Mouse (Mus musculus) intestine, postnatal 0 days (tissue): ENCODE results near the gene Cct4. TPM values are rescaled to one million over a fixed set of nuclear protein-coding genes. Genes with fewer than 3 reads are reported as not detected.

Experiments used
- ATAC-seq: fragments of 200-750 bp; cut with Nextera tagmentation; 2 replicates; pipeline ENCODE4 v1.8.0; 2017; ENCODE audit warnings: mild to moderate bottlenecking, moderate TSS enrichment, moderate library complexity
- H3K27ac ChIP-seq: fragments of 300-500 bp; sonication (generic); 2 replicates; pipeline ENCODE4 v1.5.1; 2014; ENCODE audit warnings: mild to moderate bottlenecking, low read depth, low read length, moderate library complexity
- H3K27me3 ChIP-seq: fragments of 300-500 bp; sonication (generic); replicated peaks from 2 replicates; pipeline ENCODE4 v1.6.1; 2014; ENCODE audit warnings: low read length, mixed read lengths; ENCODE audit not compliant: control insufficient read depth, insufficient read depth
- H3K36me3 ChIP-seq: fragments of 300-500 bp; sonication (generic); 2 replicates; pipeline ENCODE4 v1.6.1; 2014; ENCODE audit warnings: mild to moderate bottlenecking, moderate library complexity; ENCODE audit not compliant: control insufficient read depth, insufficient read depth
- H3K4me1 ChIP-seq: fragments of 300-500 bp; sonication (generic); replicated peaks from 2 replicates; pipeline ENCODE4 v1.6.1; 2014; ENCODE audit warnings: antibody characterized with exemption, low read length, mixed read lengths; ENCODE audit not compliant: control insufficient read depth, insufficient read depth
- H3K4me2 ChIP-seq: fragments of 300-500 bp; sonication (generic); replicated peaks from 2 replicates; pipeline ENCODE4 v1.6.1; 2014; ENCODE audit warnings: low read depth, mild to moderate bottlenecking, moderate library complexity
- H3K4me3 ChIP-seq: fragments of 300-500 bp; sonication (generic); 2 replicates; pipeline ENCODE4 v1.5.1; 2014; ENCODE audit warnings: low read depth, low read length
- H3K9ac ChIP-seq: fragments of 300-500 bp; sonication (generic); 2 replicates; pipeline ENCODE4 v1.6.1; 2014; ENCODE audit warnings: mild to moderate bottlenecking, low read depth, low read length
- H3K9me3 ChIP-seq: fragments of 300-500 bp; sonication (generic); 2 replicates; pipeline ENCODE4 v1.6.1; 2016; ENCODE audit warnings: mixed run types; ENCODE audit not compliant: control insufficient read depth
- CTCF ChIP-seq: sonication (generic); IDR thresholded peaks from 2 replicates; pipeline ENCODE4 v1.5.1; 2016; ENCODE audit warnings: low read depth, mild to moderate bottlenecking, control low read depth, antibody characterized with exemption, moderate library complexity
- WGBS: fragments of 180-500 bp; shearing (Covaris S2); extraction: QIAGEN DNeasy Blood & Tissue Kit; methylation state at CpG from one replicate; pipeline ENCODE4 v1.1.7; 2014; 5-methylcytosine and 5-hydroxymethylcytosine counted together
- polyA plus RNA-seq: library from polyadenylated mRNA; unstranded; fragments of >200 nt; fragmentation: Nextera tagmentation; extraction: Ambion mirVana; gene quantifications from 2 replicates; pipeline ENCODE4 v1.2.1, GENCODE M21; 2015

Cct4 gene
- polyA plus RNA-seq, 1 experiment from 2014 or later: 101 TPM

DNA sequence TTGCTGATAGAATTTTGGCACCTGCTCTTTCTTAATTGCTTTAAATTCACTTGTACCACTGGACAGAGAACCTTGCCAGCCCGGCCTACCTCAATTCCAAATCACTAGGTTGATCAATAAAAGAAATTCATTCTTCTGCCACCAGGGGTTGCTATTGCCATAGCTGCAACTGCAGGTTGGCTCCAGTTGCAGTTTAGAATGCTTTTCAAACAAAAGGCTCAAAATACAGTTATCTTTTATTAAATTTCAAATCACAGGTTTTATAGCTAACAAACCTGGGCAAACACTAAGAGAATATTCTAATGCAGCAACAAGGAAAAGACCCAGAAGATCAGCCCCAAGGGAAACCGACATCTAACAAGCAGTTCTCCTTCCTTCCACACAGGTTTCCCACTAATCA lies 3.0 kb upstream of the Cct4 start:
- no peak for ATAC-seq
- no peaks in the 10 kb centered on the region for H3K9me3 ChIP-seq
- H3K27ac ChIP-seq: no peak overlapping the region
- no peak overlapping the region for H3K4me3 ChIP-seq
- no peaks in the 10 kb centered on the region for H3K4me1 ChIP-seq
- H3K4me2 ChIP-seq: no peak overlapping the region
- H3K27me3 ChIP-seq: no peaks in the 10 kb centered on the region
- no peak overlapping the region for H3K9ac ChIP-seq
- 31% methylated on average over 2 of the region's 2 CpGs for WGBS
- peak; percentile 91 for TF ChIP-seq CTCF
- H3K36me3 ChIP-seq: no peaks in the 10 kb centered on the region

DNA sequence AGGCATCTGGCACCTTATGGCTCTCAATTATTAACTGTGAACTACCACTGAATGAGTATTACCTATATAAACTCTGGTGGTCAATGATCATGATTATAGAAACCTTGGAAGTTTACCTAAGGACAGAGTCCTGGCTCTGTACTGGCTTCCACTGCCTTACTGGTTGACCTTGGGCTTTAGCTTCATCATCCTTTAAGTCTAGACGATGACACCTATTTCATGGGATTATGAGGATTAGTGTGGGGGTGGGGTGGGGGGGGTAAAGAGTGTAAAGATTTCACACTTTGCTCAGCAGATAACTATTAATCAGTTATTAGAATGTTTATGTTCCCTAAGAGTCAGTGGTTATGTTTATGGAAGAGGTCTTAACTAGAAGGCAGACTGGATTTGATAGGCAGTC lies 533 bp upstream of the Cct4 start:
- Histone ChIP-seq H3K36me3 (peaks cover 11% of the 10 kb centered on the region), H3K4me1 (no peaks in the 10 kb centered on the region), H3K4me3 (peak overlapping the region; percentile 50), H3K27me3 (no peaks in the 10 kb centered on the region), H3K4me2 (peak overlapping the region; percentile 63), H3K27ac (peak overlapping the region; percentile 82), H3K9me3 (no peaks in the 10 kb centered on the region), H3K9ac (peak overlapping the region; percentile 58; the same call in 1 of the 2 replicates)
- 32% methylated on average over 1 of the region's 1 CpGs for WGBS
- ATAC-seq: no peak
- no peak for TF ChIP-seq CTCF

DNA sequence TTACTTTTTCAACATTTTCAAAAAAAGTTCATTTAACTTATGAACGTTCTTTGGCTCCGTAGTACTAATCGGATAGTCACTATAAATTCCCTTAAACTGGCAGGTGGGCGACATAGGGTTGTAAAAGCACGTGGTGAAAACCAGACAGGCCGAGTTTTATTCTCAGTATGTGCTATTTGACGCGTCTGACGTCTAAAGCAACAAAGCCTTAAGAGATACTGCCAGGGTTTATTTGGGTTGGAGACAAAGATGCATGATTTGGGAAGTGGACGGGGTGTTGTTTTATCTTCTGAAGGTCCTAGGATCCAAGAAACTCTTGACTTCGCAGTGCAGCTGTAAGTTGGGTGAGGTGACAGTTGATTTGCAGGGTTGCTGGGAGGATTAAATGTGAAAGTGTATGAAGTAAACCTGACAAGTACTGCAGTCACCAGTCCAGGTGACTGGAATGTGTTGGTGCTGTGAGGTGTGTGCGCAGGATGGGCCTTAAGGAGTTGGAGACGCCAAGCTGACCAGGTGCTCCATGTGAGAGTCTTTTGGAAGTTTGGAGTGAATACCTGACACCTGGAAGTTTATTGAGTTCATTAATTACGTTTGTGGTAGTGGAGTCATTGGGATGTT lies 1.0 kb downstream of the Cct4 start:
- no peaks in the 10 kb centered on the region for H3K4me1 ChIP-seq
- H3K9me3 ChIP-seq: no peaks in the 10 kb centered on the region
- no peaks in the 10 kb centered on the region for H3K27me3 ChIP-seq
- peak overlapping the region; percentile 82; the same call in 1 of the 2 replicates for H3K27ac ChIP-seq
- H3K36me3 ChIP-seq: peaks cover 25% of the 10 kb centered on the region
- no peak for ATAC-seq
- peak overlapping the region; percentile 58 for H3K9ac ChIP-seq
- peak overlapping the region; percentile 63 for H3K4me2 ChIP-seq
- peak overlapping the region; percentile 50 for H3K4me3 ChIP-seq
- no peak for TF ChIP-seq CTCF
- WGBS: 5% methylated on average over 14 of the region's 14 CpGs

DNA sequence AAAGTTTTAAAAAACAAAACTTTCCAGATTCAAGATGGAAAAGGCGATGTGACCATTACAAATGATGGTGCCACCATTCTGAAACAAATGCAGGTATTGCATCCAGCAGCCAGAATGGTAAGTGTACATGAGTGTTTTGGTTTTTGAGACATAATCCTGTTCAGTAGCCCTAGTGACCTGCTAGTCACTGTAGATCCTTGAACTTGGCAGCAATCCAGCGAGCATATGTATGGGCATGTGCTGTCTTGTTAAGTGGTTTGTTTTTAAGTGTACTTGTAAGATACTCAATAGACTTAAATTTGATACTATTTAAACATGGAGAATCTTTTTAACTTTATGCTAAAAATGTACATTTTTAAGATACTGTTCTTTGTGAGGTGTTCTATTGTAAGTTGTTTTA lies 4.0 kb downstream of the Cct4 start:
- no peak for TF ChIP-seq CTCF
- 83% methylated on average over 2 of the region's 2 CpGs for WGBS
- Histone ChIP-seq H3K4me3 (no peak overlapping the region), H3K27me3 (no peaks in the 10 kb centered on the region), H3K9ac (no peak overlapping the region), H3K27ac (no peak overlapping the region), H3K4me1 (no peaks in the 10 kb centered on the region), H3K9me3 (no peaks in the 10 kb centered on the region), H3K4me2 (no peak overlapping the region), H3K36me3 (peaks cover 47% of the 10 kb centered on the region)
- ATAC-seq: no peak

DNA sequence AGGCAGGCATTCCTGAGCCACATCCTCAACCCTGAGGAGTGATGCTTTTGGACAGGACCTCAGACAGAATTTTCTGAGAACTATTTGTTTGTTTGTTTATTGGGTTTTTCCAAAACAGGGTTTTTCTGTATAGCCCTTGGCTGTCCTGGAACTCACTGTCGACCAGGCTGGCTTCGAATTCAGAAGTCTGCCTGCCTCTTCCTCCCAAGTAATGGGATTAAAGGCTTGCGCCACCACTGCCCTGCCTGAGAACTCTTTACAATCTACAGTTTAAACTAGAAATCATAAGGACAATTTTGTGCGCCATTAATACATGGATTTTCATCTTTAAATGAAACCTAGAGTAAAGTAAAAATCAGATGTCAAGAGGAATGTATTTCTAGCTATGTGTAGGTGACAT lies 5.1 kb downstream of the Cct4 start:
- TF ChIP-seq CTCF: no peak
- no peak overlapping the region for H3K9ac ChIP-seq
- peaks cover 58% of the 10 kb centered on the region for H3K36me3 ChIP-seq
- no peak overlapping the region for H3K4me3 ChIP-seq
- WGBS: 99% methylated on average over 4 of the region's 4 CpGs
- H3K4me1 ChIP-seq: no peaks in the 10 kb centered on the region
- ATAC-seq: no peak
- H3K27ac ChIP-seq: no peak overlapping the region
- H3K4me2 ChIP-seq: no peak overlapping the region
- no peaks in the 10 kb centered on the region for H3K9me3 ChIP-seq
- no peaks in the 10 kb centered on the region for H3K27me3 ChIP-seq

DNA sequence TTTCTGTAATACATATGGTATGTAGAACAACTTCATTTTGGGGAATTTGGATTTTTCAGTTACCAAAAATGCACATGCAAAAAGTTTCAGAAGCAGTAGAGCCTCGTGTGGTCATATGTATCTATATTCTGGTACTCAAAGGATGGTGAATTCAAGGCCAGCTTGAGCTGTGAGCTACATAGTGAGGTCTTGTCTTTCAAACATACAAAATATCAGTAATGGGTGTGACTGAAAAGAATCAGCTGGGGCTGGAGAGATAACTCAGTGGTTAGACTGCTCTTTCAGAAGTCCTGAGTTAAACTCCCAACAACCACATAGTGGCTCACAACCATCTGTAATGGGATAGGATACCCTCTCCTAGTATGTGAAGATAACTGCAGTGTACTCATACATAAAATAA lies 8.0 kb downstream of the Cct4 start:
- H3K9me3 ChIP-seq: no peaks in the 10 kb centered on the region
- 87% methylated on average over 1 of the region's 1 CpGs for WGBS
- ATAC-seq: no peak
- no peak overlapping the region for H3K4me2 ChIP-seq
- H3K27me3 ChIP-seq: no peaks in the 10 kb centered on the region
- H3K27ac ChIP-seq: no peak overlapping the region
- no peak overlapping the region for H3K4me3 ChIP-seq
- no peaks in the 10 kb centered on the region for H3K4me1 ChIP-seq
- H3K9ac ChIP-seq: no peak overlapping the region
- H3K36me3 ChIP-seq: peaks cover 80% of the 10 kb centered on the region
- no peak for TF ChIP-seq CTCF

DNA sequence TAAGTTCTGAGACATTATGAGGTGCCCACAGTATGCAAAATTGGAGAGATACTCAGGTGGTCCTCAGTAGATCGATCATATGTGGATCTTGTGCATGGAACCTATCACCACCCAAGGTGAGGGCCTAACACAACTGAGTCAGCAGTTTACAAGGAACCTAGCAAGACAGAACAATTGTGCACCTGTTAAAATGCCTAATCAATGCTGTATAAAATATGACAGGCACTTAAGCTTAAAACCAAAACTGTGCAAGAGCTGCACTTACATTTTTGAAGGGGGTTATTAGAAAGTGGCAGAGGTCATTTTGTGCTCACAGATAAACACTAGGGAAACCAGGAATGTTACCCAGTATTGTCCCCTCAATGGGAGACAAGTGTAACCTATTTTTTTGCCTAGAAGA lies 15.0 kb downstream of the Cct4 start:
- TF ChIP-seq CTCF: no peak
- no peak overlapping the region for H3K9ac ChIP-seq
- no peak overlapping the region for H3K4me2 ChIP-seq
- no peak for ATAC-seq
- no peaks in the 10 kb centered on the region for H3K27me3 ChIP-seq
- no peaks in the 10 kb centered on the region for H3K9me3 ChIP-seq
- peaks cover 32% of the 10 kb centered on the region for H3K36me3 ChIP-seq
- no peak overlapping the region for H3K27ac ChIP-seq
- no peaks in the 10 kb centered on the region for H3K4me1 ChIP-seq
- WGBS: 94% methylated on average over 1 of the region's 1 CpGs
- H3K4me3 ChIP-seq: no peak overlapping the region
